Mouse (Mus musculus) ovary, adult 10 weeks (tissue): ENCODE data around the gene Gpalpp1. TPM values are rescaled to one million over a fixed set of nuclear protein-coding genes. Genes with fewer than 3 reads are reported as not detected.

Experiments used
- polyA plus RNA-seq: library from polyadenylated mRNA; stranded (reverse); fragments of 350-450 nt; fragmentation: Illumina TruSeq; extraction: RNeasy Lipid Tissue Mini Kit (QIAGEN cat#74804); gene quantifications from one replicate; pipeline ENCODE4 v1.2.3, GENCODE M21; 2014

The Gpalpp1 gene
- 75.6 TPM for polyA plus RNA-seq

DNA sequence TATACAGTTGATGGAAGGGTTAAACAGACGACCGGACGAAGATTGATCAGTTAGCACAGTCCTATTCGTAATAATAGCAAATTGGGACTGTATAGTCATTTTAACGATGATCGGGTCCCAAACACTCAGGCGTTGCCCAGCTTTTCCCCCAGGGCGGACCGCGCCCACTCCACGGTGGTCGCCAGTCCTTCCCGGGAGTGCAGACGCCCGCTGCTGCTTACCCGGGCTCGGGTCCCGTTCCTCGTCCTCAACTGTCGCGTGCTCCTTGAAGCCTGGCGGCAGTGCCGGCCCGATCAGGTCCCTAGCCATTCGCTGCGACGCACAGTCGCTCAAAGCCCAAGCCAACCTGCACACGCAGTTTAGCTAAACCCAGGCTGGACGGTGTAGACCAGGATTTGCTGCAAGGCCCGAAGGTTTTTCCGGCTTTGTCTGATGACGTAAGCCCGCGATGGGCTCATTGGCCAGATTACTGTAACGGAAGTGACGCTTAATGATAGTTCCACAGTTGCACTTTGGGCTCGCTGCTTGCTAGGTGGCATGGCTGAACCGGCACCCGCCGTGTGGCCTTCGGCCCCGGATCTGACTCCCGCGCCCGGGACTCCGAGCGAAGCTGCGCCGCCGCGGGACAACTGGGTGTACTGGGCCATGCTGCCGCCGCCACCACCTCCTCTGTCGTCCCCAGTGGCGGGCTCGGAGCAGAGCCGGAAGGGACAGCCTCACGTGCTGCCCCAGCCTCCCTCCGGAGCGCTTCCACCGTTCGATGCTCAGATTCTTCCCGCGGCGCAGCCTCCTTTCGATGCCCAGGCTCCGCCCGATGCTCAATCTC lies at the start of gene Gpalpp1, which contains the start of gene Nufip1:
Gene Gpalpp1 (minus strand): TSS at position 365 of the 826 bp plus-strand sequence.
Gene Nufip1 (plus strand): TSS at position 496 of the 826 bp plus-strand sequence.

Other genes starting within 250 kb of the Gpalpp1 start
- gene Kctd4, start 155.8 kb downstream of the Gpalpp1 start, polyA plus RNA-seq, result 1.2 TPM
- gene Gtf2f2, start 99.9 kb downstream of the Gpalpp1 start, polyA plus RNA-seq, result 63.7 TPM
- 30.4 TPM for gene Nufip1, start 131 bp upstream of the Gpalpp1 start, polyA plus RNA-seq